Mouse (Mus musculus): Measurements from ENCODE around the gene Scgb2b21.
"Not testable (repeated sequence)": the region's sequence is repeated elsewhere in the genome, so short reads cannot be mapped to it uniquely, and the experiment has no call there.

Gene Scgb2b21

GRCm38 (mm10) chr7:33520358-33520757 is at the start of gene Scgb2b21:
TSS of gene Scgb2b21 (minus strand) at chr7:33520458.
- no peak for DNase-seq (ENCODE audit: low spot score)

GRCm38 (mm10) chr7:33543420-33543819 is 23.2 kb upstream of the Scgb2b21 start:
- DNase-seq (ENCODE audit: low spot score): not testable (repeated sequence)
